Mouse (Mus musculus) C2C12 (cell line): ENCODE measurements around the gene Defb25. TPM values are rescaled to one million over a fixed set of nuclear protein-coding genes. Genes with fewer than 3 reads are reported as not detected.

Experiments
- polyA plus RNA-seq: library from polyadenylated mRNA; unstranded; fragments of >200 nt; fragmentation: generic; extraction: Trizol; gene quantifications from one replicate; pipeline ENCODE4 v1.2.1, GENCODE M21; 2012; ENCODE audit warnings: missing spikeins

Gene Defb25
- polyA plus RNA-seq, 1 experiment, result 3.6 TPM

Other genes starting within 250 kb of the Defb25 start
- not detected for gene Nrsn2, start 246.4 kb downstream of the Defb25 start, polyA plus RNA-seq
- gene Sox12, start 225.0 kb downstream of the Defb25 start, polyA plus RNA-seq, result 7.2 TPM
- not detected for gene Zcchc3, start 208.0 kb downstream of the Defb25 start, polyA plus RNA-seq
- 0.09 TPM for gene 6820408C15Rik, start 207.5 kb downstream of the Defb25 start, polyA plus RNA-seq
- not detected for gene Defb23, start 158.4 kb downstream of the Defb25 start, polyA plus RNA-seq
- not detected for gene Defb20, start 146.0 kb downstream of the Defb25 start, polyA plus RNA-seq
- not detected for gene Defb22, start 132.9 kb downstream of the Defb25 start, polyA plus RNA-seq
- gene Defb26, start 111.4 kb downstream of the Defb25 start, polyA plus RNA-seq, result not detected
- gene Defb28, start 104.8 kb downstream of the Defb25 start, polyA plus RNA-seq, result 0.57 TPM
- not detected for gene Defb29, start 83.0 kb downstream of the Defb25 start, polyA plus RNA-seq
- gene Gm17416, start 53.7 kb downstream of the Defb25 start, polyA plus RNA-seq, result not detected
- not detected for gene Defb21, start 50.3 kb downstream of the Defb25 start, polyA plus RNA-seq
- gene Defb19, start 42.7 kb downstream of the Defb25 start, polyA plus RNA-seq, result not detected
- not detected for gene Defb45, start 23.7 kb downstream of the Defb25 start, polyA plus RNA-seq
- not detected for gene Defb36, start 18.7 kb downstream of the Defb25 start, polyA plus RNA-seq
- 38.7 TPM for gene Rem1, start 3.9 kb upstream of the Defb25 start, polyA plus RNA-seq
- 136 TPM for gene H13, start 46.4 kb upstream of the Defb25 start, polyA plus RNA-seq
- 24.7 TPM for gene Mcts2, start 64.0 kb upstream of the Defb25 start, polyA plus RNA-seq
- 503 TPM for gene Id1, start 113.2 kb upstream of the Defb25 start, polyA plus RNA-seq
- gene Cox4i2, start 131.1 kb upstream of the Defb25 start, polyA plus RNA-seq, result 0.39 TPM
- gene Bcl2l1, start 208.7 kb upstream of the Defb25 start, polyA plus RNA-seq, result 67.3 TPM
- gene Tpx2, start 224.9 kb upstream of the Defb25 start, polyA plus RNA-seq, result 54.8 TPM